Mouse (Mus musculus) 416B (cell line): ENCODE data around the gene Agbl1.
A peak's percentile ranks its signal among the peaks of the same experiment; 100 is the strongest.
"Not testable (repeated sequence)": the region's sequence is repeated elsewhere in the genome, so short reads cannot be mapped to it uniquely, and the experiment has no call there.

ENCODE experiments used
- DNase-seq: peaks from one replicate; pipeline ENCODE4 v3.0.0; 2011; ENCODE audit warnings: low read depth

The Agbl1 gene

DNA sequence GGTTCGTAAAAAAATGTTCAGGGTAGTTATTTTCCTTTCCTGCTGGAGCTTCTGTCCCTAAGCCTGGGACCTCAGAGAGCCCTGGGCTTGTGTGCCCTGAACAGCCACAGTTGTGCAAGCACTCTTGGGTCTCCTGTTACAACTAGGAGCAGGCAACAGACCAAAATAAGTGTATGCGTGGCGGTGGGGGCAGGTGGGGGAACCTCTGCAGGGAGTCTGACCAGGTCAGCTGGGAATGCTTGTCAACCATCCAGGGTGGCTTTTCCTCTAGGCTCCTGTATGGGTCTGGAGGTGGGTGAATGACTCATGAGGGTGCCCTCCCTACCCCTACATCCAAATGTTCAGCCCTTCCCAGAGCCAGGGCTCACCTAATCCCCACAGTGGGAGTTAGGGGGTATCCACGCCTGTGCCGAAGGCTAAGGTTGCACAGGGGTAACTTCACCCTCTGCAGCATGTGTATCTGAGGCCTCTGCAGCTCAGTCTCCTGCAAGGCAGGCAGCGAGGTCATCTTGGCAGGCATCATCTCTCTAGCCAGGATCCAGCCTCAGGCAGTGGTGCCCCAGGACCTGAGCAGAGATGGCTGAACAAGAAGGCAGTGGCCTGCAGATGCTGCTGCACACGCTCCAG is at the start of gene Agbl1:
Gene Agbl1 (plus strand): TSS at position 577 of the 627 bp plus-strand sequence.
- no peak for DNase-seq

DNA sequence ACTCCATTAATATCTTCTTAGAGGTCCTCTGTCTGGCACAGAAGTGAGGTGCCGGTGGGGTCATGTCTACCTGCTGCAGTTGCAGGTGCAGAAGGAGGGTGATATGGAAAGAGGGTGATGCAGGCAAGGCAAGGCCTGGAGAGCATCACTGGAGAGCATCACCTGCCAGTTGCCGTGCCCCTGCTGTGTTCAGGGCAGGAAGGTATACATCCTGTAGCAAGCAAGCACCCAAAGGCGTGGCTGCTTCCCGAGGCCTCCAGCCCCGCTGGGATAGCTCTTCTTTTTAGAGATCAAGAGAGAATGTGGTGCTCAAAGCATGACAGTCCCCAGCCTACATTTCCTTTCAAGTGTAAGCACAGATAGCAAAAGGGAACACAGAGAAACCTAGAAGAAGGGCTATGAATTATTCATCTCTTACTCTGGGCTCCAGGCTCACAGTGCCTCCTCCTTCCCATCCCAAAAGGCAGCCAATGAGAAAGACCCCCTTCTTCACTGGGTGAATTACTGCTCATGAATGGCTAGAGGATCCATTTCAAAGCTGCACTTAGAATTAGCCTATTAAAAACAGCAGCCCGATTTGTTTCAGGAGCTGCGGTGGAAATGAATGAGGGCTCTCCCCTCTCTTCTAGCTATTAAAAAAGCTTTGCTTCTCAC is 44.6 kb upstream of the Agbl1 start:
- no peak for DNase-seq

DNA sequence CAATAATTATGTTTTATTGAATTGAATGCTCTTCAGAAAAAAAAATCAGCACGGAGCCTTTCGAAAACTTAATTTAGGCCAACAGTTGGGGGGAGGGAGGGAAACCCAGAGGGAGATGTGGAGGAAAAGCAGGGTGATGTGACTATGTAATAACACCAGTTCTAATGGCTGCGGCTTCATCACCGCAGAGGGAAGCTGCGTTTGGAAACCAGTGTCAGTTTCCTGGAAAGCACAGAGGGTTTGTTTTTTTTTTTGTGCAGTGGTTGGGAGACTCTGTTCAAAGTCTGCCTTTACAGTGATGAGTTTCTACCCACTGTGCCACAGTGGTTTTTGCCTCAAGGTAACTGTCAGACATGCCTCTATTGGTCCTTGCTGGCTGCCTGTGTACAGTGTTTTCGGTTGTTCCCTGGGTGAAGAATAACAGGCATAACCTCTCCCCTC is 44.0 kb upstream of the Agbl1 start:
- no peak for DNase-seq

DNA sequence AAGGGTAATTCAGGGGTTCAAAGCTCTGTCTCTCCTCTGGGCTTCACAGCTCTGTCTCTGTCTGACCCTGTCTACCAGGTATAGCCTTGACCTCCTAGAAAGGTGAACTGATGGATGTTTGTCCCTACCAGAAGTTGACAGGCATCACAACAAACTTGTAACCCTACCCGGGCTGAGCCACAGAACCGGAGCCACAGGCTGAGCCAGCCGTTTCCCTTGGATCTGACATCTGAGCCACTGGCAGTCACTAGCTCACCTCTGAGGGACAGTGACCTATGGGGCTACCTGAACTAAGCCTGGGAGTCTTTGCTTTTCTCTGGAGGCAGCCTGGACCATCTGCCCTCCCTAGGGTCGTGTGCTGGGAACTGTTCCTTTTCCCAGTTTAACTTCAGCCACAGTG is 11.1 kb upstream of the Agbl1 start:
- DNase-seq: no peak

DNA sequence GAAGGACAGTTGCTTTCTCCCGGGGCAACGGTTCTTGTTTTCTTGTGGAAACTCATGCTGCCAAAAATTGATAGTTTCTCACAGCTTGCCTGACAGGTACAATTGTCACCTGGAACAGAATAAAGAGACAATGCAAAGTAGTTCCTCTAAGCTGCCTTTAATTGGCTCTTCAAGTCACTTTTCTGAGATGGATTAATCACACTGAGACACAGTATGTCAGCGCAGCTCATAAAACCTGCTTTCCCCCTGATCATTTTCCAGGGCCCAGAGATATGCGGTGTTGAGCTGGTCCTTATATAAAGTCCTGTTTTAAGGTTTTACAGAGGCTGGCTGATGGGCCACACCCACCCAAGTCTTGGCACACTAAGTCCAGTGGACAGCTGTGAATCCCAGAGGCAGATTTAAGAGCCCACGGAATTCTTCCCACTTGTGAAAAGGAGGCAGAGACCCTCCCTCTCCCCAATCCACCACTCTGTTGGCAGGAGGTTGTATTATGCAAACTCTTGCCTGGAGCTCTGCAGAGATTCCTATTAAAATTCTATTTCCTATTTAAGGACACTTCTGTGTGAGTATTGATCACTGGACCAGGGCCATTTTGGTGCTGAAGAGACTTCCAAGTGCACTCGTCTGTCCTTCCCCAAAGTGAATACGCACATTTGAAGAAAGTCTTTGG is 9.8 kb upstream of the Agbl1 start:
- DNase-seq: no peak

DNA sequence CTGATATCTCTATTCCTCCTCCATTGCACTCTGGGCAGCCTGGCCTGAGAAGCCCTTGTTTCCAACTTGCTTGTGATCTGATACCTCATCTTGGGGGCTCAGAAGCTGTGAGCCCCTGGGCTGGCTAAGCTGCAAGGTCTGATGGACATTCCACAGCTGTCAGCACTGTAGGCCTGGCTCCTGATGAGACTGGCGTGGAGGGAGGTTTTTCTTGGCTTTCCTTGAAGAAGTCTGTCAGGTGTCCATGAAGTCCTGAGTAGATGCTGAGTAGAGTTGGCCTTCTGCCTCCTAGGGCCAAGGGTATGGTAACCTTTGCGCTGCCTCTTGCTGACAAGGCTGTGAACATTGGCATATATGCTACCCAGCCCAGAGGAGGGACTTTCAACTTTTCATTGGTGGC is 7.0 kb upstream of the Agbl1 start:
- no peak for DNase-seq

DNA sequence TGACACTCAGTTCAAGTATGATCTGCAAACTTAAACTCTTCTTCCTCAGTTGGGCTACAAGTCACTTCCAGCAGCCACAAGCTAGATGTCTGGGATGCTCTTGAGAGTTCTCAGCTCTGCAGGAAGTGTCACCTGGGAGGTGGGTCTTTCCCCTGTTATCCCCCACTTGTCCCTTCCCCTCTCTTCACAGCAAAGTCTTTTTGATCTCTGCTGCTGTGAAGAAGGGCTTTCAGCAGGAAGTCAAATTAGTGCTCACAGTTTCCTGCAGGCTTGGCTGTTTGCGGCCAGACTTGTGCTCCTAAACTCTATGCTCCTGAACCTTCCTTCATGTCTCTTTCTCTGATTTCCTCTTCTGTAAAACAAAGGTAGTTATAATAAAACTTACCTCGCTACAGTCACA is 806 bp upstream of the Agbl1 start:
- no peak for DNase-seq

DNA sequence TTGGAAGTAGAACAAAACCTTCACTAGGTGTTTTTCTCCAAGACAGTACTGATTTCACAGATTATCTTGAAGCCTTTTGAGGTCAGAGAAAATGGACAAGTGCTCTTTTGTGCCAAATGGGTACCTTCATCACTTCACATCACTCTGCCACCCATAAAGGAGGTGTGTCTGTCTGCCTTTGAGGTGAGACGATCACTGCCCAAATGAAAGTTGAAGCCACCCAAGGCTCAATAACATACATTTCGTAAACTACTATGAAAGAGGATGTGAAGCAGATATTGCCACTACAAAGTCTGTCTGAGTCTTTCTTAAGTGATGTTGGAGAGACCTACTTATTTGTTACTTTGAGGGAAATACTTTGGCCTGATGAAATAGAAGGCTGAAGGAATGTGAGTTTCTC is 4.6 kb downstream of the Agbl1 start:
- DNase-seq: no peak

DNA sequence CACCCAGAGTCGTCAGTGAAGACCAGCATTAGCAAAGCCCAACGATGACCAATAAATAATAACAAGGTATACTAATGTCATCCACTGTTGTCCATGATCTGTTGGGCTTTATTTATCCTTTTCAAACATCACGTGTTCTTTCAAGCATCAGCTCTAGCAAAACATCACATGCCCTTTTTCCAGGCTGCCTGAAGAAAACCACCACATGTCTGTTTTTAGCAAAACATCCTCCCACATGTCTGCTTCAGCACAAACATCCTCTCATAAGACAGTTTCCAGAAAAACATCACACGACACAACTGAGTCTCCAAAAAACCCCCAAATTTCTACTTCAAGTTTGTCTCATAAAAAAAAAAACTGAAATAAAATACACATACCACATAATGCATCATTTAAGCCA is 7.8 kb downstream of the Agbl1 start:
- DNase-seq: no peak

DNA sequence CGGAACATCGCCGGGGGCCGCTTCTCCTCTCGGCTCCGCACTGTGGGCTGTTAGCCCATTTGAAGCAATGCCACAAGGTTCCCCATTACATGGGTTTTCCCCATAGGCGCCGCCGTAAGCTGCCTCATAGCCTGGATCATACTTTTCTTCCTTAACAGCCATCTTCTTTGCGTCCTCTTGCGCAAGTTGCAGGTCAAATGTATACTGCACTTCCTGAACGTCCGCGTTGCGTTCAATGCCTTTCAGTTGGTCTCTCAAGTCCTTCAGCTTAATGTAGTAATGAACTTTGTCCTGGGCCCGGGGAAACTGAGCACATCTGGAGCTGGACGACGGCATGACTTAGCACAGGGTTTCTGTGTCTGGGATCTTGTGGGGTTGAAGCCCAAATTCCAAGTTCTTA is 15.2 kb downstream of the Agbl1 start:
- DNase-seq: not testable (repeated sequence)

DNA sequence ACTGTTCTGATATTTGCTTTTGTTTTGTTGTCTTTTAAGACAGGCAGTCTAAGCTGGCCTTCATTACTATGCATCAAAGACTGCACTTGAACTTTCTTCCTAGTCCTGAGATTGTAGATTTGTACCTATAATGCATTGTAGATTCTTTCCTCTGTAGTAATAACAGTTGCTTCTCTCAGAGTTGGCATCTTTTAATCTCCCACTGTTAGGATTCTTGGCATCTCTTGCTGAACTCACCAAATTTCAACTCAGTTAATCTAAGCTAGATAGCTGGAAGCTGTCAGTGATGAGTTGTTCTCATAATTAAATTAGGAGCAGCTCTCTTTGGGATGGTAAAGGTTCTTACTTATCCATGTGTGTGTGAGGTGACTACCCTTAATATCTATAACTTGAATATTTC is 45.4 kb downstream of the Agbl1 start:
- no peak for DNase-seq

DNA sequence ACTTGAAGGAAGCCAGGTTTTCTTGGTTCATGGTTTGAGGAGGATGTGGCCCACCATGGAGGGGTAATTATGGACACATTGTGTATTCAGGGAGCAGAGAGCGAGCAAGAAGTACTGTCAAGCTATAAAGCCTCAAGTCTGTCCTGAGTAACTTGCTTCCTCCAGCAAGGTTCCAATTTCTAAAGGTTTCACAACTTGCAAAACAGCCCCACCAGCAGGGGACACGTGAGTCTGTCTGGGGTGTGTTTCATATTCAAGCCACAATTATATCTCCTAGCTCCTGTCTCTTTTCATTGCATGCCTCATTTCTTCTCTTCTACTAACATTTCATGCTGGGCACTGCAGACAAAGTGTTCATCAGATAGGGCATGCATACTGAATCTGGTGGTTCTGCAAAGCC is 53.1 kb downstream of the Agbl1 start:
- no peak for DNase-seq

DNA sequence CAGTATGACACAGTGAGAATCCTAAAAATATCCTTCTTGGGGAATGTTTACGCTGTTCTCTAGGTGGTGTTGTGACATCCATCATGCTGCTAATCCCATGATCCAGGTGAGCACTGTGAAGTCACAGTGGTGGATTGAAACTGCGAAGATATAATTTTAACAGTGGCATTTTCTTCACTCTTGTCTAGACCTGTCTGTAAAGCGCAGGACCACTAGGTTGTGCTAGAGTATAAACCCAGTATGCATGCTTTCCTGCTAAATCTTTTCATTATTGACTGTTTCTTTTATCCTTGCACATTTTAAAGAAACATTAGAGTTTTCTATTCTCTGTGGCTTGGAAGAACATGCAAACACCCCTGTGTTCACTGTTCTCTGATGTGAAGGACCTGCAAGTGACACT is 57.8 kb downstream of the Agbl1 start:
- DNase-seq: no peak

DNA sequence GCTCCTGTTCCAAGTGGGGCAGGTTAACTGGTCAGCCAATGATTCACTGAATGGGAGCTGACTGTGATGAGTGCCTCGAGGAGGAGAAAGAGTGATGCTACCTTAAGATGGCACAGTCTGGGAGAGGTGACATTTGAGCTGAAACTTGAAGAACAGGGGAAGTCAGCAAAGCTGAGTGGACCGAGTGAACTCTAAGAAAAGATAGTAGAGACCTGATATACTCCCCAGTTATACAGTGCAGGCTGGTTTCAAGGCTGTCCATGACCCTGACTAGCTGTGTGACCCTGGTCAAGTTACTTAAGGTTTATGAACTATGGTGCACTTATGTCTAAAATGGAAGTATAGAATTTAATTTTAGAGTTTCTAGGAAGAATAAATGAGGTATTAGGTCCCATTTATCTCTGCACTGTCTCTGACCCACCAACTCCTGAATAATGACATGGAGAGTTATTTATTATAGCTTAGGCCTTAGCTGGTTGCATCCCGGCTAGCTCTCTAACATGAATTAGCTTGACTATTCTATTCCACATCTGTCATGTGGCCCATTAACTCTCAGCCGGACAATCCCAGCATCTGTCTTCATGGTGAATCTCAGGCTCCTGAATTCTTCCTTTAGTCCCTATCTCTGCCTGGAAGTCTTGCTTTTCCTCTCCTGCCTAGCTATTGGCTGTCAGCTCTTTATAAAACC is 92.3 kb downstream of the Agbl1 start:
- DNase-seq: no peak

DNA sequence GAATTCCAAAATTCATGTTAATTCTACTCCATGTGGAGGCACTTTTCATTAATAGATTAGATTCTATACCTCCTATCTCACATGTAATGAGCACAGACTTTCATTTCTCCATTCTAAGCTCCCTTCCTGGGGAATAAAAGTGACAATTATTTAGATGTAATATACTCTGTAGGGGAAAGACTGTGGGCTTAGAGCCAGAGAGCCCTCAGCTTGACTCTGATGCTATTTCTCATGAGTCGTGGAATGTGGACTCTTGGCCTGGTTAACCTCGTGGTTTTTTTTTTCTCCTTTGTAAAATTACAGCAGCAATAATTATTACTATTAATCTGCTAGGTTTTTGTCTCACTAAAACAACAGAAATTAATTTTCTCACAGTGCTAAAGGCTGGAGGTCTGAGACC is 96.4 kb downstream of the Agbl1 start:
- no peak for DNase-seq

DNA sequence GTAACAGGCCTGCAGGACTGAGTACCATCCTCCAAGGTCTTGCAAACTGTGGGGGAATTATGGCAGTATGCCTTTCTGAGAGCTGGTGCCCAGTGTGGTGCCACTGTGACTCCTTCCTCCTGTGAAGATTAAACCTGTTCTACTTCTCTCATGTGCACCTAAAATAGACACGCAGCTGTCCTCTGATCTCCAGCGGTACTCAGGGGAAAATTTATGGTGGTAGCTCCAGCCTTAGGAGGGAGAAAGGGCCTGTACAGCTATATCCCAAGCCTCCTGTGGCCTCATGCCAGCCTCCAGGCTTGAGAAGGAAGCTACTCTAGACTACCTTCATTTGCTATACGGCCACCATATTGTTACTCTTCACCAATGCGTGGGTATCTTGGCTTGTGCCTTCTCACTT is 109.6 kb downstream of the Agbl1 start:
- DNase-seq: no peak

DNA sequence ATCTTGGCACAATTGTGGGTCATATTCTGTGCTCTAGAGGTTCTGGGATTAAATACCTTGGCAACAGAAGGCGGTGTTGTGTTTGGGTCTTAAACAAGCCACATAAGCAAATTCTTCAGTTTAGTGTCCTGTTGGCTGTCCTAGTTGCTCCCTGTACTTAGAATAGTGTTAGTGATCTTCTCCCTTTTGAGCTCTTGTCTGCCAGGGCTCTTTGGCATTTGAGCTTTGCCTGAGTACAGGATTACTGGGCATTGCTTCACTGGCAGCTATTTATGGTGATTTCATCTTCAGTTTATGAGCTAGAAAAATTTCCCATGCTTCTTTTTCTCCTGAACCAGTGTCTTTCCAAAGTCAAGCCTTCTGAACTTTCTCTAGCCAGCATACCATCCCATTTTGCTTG is 111.9 kb downstream of the Agbl1 start:
- DNase-seq: no peak

DNA sequence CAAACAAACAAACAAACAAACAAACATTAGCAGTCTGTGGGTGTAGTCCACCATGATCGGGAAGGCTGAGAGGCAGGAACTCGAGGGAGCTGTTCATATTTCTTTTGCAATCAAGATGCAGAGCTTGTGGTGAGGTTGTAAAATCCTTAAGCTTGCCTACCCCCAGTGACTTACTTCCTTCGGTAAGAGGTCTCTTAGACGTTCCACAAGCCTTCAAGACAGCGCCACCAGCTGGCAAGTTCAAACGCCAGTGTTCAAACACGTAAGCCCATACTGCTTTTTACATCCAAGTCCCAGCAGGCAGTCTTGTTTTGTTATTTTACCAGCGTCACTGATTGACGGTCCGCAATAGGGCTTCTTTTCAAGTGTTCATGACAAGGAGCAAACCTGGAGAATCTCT is 123.8 kb downstream of the Agbl1 start:
- DNase-seq: peak; percentile 59

DNA sequence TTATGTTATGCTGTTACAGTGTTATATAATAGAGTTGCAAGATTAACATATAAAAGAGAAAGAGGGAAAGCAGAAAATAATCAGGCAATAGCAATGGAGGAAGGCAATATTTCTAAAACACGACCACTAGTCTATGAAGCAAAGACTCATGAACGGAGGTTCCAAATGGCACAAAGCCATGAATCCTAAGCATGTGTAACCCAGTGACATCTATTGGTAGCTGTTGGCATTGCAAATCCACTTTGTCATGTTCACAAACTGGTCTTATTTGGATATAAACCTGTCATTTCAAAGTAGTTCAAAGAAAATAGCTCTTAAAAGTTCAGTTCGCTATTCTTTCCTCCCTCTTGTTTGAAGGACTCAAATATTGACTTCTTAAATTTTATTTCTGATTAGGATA is 124.8 kb downstream of the Agbl1 start:
- peak; percentile 71 for DNase-seq

DNA sequence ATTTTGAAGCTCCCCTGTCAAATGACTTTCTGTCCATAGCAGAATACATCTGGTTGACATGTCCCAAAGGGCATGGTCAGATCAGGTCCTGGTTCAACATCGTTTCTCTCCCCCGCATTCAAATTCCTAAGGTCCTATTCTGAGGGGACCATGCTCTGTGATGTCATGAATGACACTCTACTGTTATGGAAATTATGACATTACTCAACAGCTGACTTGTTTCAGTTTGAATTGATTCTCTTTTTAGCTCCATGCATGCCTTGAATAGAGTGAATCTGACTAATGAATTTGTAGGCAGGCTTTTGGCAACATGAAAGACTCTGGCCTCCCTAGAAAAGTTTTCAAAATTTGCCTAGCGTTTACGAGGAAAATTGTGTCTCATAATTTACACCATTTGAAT is 141.6 kb downstream of the Agbl1 start:
- DNase-seq: no peak

DNA sequence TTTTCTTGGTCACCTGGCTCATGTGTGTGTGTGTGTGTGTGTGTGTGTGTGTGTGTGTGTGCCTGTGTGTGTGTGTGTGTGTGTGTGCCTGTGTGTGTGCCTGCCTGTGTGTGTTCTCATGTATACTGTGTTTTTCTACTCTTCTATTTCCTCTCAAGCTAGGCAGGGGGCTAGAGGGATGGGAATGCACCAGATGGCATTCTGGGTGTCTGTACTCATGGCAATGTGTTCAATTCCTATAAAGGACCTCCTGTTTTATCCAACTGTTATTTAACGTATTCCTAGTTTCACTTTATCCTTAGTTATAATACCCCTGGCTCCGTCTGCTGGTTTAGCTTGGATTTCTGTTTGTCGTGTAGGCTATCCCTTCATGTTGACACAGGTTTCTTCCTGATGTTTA is 149.8 kb downstream of the Agbl1 start:
- no peak for DNase-seq

DNA sequence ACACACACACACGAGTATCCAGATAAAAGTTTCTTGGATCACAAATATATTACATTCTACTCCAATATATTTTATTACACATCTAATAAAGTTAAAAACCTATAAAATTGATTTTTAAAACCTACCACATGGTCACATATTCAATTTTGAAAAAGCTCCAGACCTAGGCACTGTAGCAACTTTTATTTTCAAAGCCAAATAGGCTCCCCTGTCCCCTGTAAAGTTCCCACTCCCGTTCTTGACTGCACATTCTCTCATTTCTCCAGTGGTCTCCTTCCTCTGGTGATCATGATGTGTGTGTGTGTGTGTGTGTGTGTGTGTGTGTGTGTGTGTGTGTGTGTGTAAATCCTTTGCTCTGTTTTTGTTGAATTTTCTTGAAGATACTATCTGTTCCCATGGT is 152.3 kb downstream of the Agbl1 start:
- DNase-seq: no peak

DNA sequence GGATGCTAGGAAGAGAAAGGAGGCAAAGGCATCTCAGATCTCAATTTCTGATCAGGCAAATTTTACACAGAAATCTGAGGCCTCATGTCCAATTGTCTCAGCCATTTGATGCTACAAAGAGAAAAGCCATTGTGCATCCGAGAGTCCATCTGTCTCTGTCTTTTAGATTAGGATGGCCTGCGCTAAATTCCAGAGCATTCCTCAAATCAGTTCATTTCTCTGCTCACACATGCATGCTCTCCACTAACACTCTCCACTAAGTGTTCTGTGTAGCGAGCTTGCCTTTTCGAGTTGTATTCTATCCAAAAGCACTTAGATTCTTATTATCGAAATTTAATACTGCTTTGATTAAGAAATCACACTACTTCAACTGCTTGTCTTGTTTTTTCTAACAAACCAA is 159.6 kb downstream of the Agbl1 start:
- DNase-seq: no peak
